Mouse (Mus musculus) thymus, adult 2 months (tissue): ENCODE measurements around the gene Aldh6a1. TPM values are rescaled to one million over a fixed set of nuclear protein-coding genes. Genes with fewer than 3 reads are reported as not detected.

Experiments used
- DNase-seq: peaks from one replicate; pipeline ENCODE4 v3.0.0; 2021
- H3K27ac ChIP-seq: fragments of 200-500 bp; 2 replicates; pipeline ENCODE4 v1.5.1; 2012; ENCODE audit warnings: low read length, control low read depth; ENCODE audit not compliant: control insufficient read depth, insufficient read depth
- H3K27me3 ChIP-seq: fragments of 200-500 bp; 2 replicates; pipeline ENCODE4 v1.6.1; 2012; ENCODE audit warnings: mild to moderate bottlenecking, low read length, moderate library complexity, mixed read lengths; ENCODE audit not compliant: control insufficient read depth, insufficient read depth
- H3K36me3 ChIP-seq: fragments of 200-500 bp; 2 replicates; pipeline ENCODE4 v1.6.1; 2012; ENCODE audit warnings: mild to moderate bottlenecking, low read length, moderate library complexity; ENCODE audit not compliant: control insufficient read depth, insufficient read depth
- H3K4me1 ChIP-seq: fragments of 200-500 bp; replicated peaks from 2 replicates; pipeline ENCODE4 v1.6.1; 2012; ENCODE audit warnings: low read length; ENCODE audit not compliant: control insufficient read depth, insufficient read depth
- H3K4me3 ChIP-seq: fragments of 200-500 bp; 2 replicates; pipeline ENCODE4 v1.5.1; 2012; ENCODE audit warnings: mild to moderate bottlenecking, low read length, control low read depth, moderate library complexity; ENCODE audit not compliant: control insufficient read depth, insufficient read depth
- CTCF ChIP-seq: fragments of 200-500 bp; IDR thresholded peaks from 2 replicates; pipeline ENCODE4 v1.5.1; 2012; ENCODE audit warnings: mild to moderate bottlenecking, control low read depth, low read length, moderate library complexity, borderline replicate concordance; ENCODE audit not compliant: control insufficient read depth, poor library complexity, insufficient read depth; ENCODE audit errors: extremely low read depth
- POLR2A ChIP-seq: fragments of 200-500 bp; IDR thresholded peaks from 2 replicates; pipeline ENCODE4 v1.6.1; 2012; ENCODE audit warnings: mild to moderate bottlenecking, low read length, control low read depth, moderate library complexity; ENCODE audit not compliant: control insufficient read depth, poor library complexity, insufficient read depth; ENCODE audit errors: extremely low read depth
- WGBS: fragments of 180-500 bp; shearing (Covaris S2); methylation state at CpG from one replicate; pipeline ENCODE4 v1.1.7; 2018; 5-methylcytosine and 5-hydroxymethylcytosine counted together
- polyA plus RNA-seq: library from polyadenylated mRNA; depleted of rRNA; stranded (reverse); fragments of >200 nt; gene quantifications from 2 replicates; pipeline ENCODE4 v1.2.3, GENCODE M21; 2012; rRNA removed

The Aldh6a1 gene
- polyA plus RNA-seq, 1 experiment = 13.2 TPM

DNA sequence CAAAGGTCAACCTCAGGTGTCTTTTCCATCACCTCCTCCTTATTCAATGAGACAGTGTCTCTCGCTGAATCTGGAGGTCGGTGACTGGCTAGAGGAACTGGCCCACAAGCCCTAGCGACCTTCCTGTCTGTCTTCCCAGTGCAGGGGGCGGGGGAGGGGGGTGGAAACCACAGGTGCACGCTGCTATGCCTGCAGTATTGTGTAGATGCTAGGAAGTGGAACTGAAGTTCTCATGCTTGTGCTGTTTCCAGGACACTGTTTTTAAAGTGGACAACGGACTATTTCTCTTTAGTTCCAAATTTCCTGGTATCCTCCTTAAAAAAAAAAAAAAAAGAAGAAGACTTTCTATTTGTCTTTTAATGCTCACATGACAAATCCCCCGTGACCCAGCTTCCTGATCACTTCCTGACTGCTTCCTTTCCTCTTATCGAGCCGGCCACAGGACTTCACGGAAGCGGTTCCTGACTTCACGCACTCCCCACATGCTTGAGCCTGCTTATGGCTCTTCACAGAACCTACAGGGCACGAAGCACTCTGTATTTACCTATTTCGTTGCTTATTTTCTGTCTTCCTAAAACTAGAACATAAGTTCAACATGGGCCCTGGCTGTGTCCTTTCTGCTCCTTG lies 61.9 kb downstream of the Aldh6a1 start:
- H3K4me1 ChIP-seq = peaks cover 11% of the 10 kb centered on the region
- H3K27ac ChIP-seq = peak overlapping the region; percentile 17
- no peak for TF ChIP-seq CTCF
- no peak for TF ChIP-seq POLR2A
- H3K27me3 ChIP-seq = no peaks in the 10 kb centered on the region
- H3K4me3 ChIP-seq = no peak overlapping the region
- WGBS = 27% methylated on average over 14 of the region's 14 CpGs
- no peak for DNase-seq
- H3K36me3 ChIP-seq = peaks cover 50% of the 10 kb centered on the region

DNA sequence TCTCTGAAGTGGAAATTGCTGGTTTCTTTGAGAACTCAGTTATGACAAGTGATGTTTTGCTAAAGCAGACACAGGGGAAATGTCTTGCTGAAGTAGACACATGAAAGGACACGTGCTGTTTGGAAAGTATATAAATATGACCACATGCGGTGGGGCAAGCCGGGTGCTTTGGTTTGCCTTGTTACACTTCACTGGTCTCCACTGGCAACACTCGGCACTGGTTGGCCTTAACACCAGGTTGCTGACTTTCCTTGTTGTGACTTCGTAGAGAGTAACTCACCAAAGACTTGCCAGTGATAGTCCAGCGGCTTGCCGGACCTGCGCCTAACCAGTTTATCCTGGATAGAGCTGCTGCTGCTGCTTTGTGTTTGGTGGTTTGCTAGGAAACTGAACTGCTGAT lies 62.7 kb downstream of the Aldh6a1 start:
- no peak for DNase-seq
- H3K36me3 ChIP-seq = peaks cover 47% of the 10 kb centered on the region
- peaks cover 11% of the 10 kb centered on the region for H3K4me1 ChIP-seq
- H3K27me3 ChIP-seq = no peaks in the 10 kb centered on the region
- no peak overlapping the region for H3K27ac ChIP-seq
- 94% methylated on average over 8 of the region's 8 CpGs for WGBS
- H3K4me3 ChIP-seq = no peak overlapping the region
- TF ChIP-seq POLR2A (no peak), CTCF (no peak)

- H3K27me3 ChIP-seq = no peaks in the 10 kb centered on the region
- 98% methylated on average over 4 of the region's 4 CpGs for WGBS
- H3K27ac ChIP-seq = no peak overlapping the region
- H3K4me1 ChIP-seq = peaks cover 11% of the 10 kb centered on the region
- TF ChIP-seq POLR2A (no peak), CTCF (no peak)
- DNase-seq = no peak
- no peak overlapping the region for H3K4me3 ChIP-seq
- H3K36me3 ChIP-seq = peaks cover 37% of the 10 kb centered on the region
Measured at GRCm38 (mm10) chr12:84385408-84385807, 65.4 kb downstream of the Aldh6a1 start.

DNA sequence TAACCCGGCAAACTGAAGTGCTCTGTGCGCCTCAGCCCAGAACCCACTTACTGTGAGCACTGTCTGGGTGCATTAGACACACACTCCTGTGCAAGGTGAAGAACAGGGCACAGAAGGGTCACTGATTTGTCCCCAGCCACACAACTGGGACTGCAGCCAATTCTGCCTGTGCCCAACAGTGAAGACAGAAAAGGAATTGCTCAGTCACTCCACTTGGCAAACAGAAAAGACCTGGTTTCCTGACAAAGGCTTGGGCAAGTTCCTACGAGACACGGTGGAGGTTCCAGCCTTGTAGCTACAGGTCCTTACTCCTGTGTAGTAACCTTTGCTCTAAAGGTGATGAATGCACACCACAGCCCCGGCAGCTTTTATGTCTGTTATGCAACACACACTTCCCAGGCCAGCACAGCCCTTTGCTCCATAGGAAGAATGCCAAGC lies 66.1 kb downstream of the Aldh6a1 start:
- H3K4me1 ChIP-seq = peaks cover 11% of the 10 kb centered on the region
- no peak for DNase-seq
- 66% methylated on average over 5 of the region's 5 CpGs for WGBS

GRCm38 (mm10) chr12:84382369-84382768 lies 68.4 kb downstream of the Aldh6a1 start:
- no peak for DNase-seq
- 98% methylated on average over 4 of the region's 4 CpGs for WGBS
- no peak overlapping the region for H3K27ac ChIP-seq
- peaks cover 51% of the 10 kb centered on the region for H3K36me3 ChIP-seq
- H3K4me3 ChIP-seq = no peak overlapping the region
- H3K27me3 ChIP-seq = no peaks in the 10 kb centered on the region
- TF ChIP-seq CTCF (no peak), POLR2A (no peak)
- no peaks in the 10 kb centered on the region for H3K4me1 ChIP-seq

More for the DNA sequence above, 66.1 kb downstream of the Aldh6a1 start:
- Histone ChIP-seq H3K27me3 (no peaks in the 10 kb centered on the region), H3K36me3 (peaks cover 36% of the 10 kb centered on the region), H3K4me3 (no peak overlapping the region), H3K27ac (no peak overlapping the region)
- TF ChIP-seq CTCF = no peak
- TF ChIP-seq POLR2A = no peak

Other genes starting within 250 kb of the Aldh6a1 start
- 26.1 and 30.9 TPM in 2 replicates for gene Elmsan1, start 232.1 kb downstream of the Aldh6a1 start, polyA plus RNA-seq
- gene Ptgr2, start 165.8 kb downstream of the Aldh6a1 start, polyA plus RNA-seq = 7.4 and 8.1 TPM in 2 replicates
- gene Zfp410, start 134.2 kb downstream of the Aldh6a1 start, polyA plus RNA-seq = 59.1 and 59.5 TPM in 2 replicates
- gene Coq6, start 89.3 kb downstream of the Aldh6a1 start, polyA plus RNA-seq = 63.3 and 70.5 TPM in 2 replicates
- gene Fam161b, start 89.2 kb downstream of the Aldh6a1 start, polyA plus RNA-seq = 0.94 and 1.2 TPM in 2 replicates
- gene Entpd5, start 42.0 kb downstream of the Aldh6a1 start, polyA plus RNA-seq = 24.6 and 24.8 TPM in 2 replicates
- 0.42 and 0.73 TPM in 2 replicates for gene Bbof1, start 41.9 kb downstream of the Aldh6a1 start, polyA plus RNA-seq
- gene Rnf113a2, start 33.8 kb downstream of the Aldh6a1 start, polyA plus RNA-seq = 7.1 and 7.6 TPM in 2 replicates
- 17.2 and 24.5 TPM in 2 replicates for gene Lin52, start 418 bp upstream of the Aldh6a1 start, polyA plus RNA-seq
- gene Vsx2, start 118.8 kb upstream of the Aldh6a1 start, polyA plus RNA-seq = 0.70 and 0.74 TPM in 2 replicates
- 35.6 and 39.0 TPM in 2 replicates for gene Abcd4, start 166.4 kb upstream of the Aldh6a1 start, polyA plus RNA-seq
- 0.15 and 0.16 TPM in 2 replicates for gene Vrtn, start 190.0 kb upstream of the Aldh6a1 start, polyA plus RNA-seq
- gene Syndig1l, start 247.8 kb upstream of the Aldh6a1 start, polyA plus RNA-seq = 0.47 and 0.69 TPM in 2 replicates